Mouse (Mus musculus): ENCODE measurements at regions not wholly inside any gene's neighbourhood (a gene's known extent, or its start where the extent isn't known, plus 50 kb on each side); places are given as distances from the start of the nearest gene placed in this dataset.

- peak; percentile 12 for DNase-seq
These were observed 917.5 kb downstream of the Olfm4 start for GRCm38 (mm10) chr14:80901346-80901745.

GRCm38 (mm10) chr14:80901759-80902163, 917.9 kb downstream of the Olfm4 start:
- DNase-seq, result peak; percentile 10

GRCm38 (mm10) chr14:80916031-80916430, 932.1 kb downstream of the Olfm4 start:
- DNase-seq, result no peak

DNA sequence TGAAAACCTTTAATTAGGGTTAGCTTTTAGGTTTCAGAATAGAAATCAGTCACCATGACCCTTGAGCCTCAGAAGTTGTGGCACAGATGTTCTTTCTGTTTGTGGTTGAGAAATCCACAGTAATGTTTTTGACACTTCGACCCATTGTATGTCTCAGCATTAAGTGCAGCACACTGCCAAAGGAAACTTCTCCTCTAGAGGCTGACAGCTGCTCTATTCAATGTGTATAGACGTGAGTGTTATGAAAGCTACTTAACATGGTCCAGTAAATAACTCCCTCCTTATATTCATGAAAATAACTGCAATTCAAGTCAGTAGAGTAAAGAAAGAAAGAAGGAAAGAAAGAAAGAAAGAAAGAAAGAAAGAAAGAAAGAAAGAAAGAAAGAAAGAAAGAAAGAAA, 939.9 kb downstream of the Olfm4 start:
- no peak for DNase-seq

- no peak for DNase-seq
These were observed 976.1 kb downstream of the Olfm4 start for GRCm38 (mm10) chr14:80959966-80960365.

DNA sequence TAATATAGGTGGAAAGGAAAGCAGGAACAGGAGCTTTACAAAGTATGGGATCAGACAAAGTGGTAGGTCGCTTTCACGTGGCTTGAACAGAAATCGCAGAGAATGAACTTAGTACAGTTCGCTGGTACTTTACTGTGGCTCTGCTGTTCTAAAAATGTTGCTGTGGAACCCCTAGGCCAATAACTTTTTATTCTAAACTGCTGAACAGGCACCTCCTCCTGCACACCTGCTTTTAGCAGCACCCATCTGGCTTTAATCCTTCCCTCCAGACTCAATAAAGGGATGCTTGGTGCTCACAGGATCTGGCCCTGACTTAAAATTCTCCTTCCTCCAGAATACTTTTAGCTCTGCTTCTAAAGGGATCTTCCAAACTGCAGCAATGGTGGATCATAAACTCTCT, 991.9 kb downstream of the Olfm4 start:
- DNase-seq, result no peak

DNA sequence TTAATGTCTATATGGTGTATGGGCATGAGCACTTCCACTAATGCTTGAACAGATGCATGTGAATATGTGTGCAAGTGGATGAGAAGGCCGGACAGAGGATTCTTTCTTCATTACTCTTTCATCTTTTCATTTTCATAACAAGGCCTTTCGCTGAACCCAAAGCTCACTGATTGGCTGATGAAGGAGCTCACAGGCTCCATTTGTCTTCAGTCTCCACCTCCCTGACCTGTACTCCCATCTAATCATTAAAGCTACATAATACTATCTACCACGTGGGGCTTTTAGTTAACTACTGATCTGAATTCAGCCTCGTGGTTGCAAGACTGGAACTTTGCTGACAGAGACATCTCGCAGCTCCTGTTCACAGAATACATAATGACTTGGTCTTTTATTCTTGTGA, 992.8 kb downstream of the Olfm4 start:
- DNase-seq, result no peak

DNA sequence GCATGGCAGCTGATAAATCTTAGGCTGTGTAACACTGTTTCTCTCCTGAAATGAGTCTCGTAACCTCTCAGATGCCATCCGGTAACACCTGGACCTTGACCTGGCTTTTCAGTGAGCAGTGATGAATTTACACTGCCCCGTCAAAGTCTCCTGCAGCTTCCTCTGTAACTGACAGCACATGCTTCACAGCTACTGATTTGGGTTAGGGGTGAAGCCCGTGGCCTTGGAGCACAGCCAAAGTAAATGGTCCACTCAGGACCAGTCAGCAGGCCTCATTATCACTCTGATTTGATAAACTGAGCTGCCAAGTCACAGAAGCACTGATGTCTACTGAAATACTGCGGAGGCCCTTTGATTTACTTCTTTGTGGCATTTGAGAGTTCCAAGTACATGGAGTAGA, 995.6 kb downstream of the Olfm4 start:
- DNase-seq, result no peak

- DNase-seq, result no peak
These were observed 1006.3 kb downstream of the Olfm4 start for GRCm38 (mm10) chr14:80990192-80990591.

DNA sequence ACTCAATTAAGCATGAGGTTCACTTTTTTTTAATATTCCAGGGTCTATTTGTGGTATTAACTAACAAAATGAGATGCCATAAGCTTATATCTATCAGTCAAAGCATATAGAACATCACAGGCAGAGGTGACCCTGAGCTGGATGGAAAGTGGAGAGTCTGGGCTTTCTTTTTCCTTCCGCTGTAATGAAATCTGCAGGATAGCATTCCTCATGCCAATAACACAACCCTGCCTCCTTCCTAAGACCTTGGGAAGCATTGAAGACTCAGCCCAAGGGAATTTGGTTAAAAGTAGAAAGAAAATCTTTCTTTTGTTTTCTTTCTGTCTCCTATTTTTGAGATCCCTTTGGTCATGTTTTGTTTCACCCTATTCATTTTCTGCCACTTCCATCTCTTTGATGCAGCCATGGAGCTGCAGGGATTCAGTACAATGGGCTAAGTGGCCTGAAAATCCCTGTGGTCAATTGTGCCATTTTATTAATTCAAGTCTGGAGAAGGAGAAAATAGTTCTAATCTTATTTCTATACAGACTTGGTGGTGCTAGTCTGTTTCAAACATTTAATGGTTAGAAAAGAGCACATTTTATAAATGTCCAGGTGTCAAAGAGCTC, 1006.9 kb downstream of the Olfm4 start:
- no peak for DNase-seq

DNA sequence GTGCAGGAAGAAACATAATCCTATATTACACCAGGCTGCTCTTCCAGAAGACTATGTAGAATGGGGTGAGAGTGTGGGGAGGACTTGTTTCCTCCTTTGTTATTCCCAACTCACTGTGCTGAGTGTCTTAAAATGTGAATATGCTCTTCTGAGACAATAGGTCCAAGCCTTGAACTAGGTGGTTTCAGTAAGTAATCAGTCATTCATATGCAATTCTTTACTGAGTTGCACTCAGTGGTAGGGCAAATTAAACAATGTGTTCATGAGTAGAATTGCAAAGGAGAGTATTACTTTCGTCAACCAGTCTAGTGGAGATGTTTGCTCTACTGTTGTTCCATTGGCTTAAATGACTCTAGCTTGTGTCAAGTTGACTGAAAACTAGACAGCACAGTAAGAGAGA, 1015.1 kb downstream of the Olfm4 start:
- no peak for DNase-seq

- no peak for DNase-seq
These were observed 1029.3 kb downstream of the Olfm4 start for GRCm38 (mm10) chr14:81013208-81013607.

DNA sequence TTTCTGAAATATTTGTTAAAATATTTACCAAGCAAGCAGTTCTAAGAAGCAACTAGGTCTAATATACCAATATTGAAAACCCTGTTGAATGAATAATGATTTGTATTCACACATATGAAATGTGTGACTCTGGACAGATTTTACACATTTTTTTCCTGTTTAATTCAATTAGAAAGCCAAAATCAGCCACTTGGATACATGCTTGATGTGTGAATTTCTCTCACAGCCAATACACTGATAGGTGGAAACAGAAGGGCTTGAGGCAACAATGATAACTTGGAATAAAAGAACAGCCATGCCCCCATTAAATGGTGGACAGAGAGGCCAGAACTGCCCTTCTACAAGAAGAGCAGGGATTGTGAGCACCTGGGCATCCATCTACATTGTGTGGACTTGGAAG, 1047.6 kb downstream of the Olfm4 start:
- DNase-seq, result no peak

- DNase-seq, result no peak
These were observed 1053.8 kb downstream of the Olfm4 start for GRCm38 (mm10) chr14:81037635-81038034.

- no peak for DNase-seq
These were observed 1054.2 kb downstream of the Olfm4 start for GRCm38 (mm10) chr14:81038045-81038444.

Measured in right cerebral cortex, postnatal 25 days (tissue).